ENCODE assay signal across 14 mouse cellular contexts in genomic region chr13:53466189-53466866, GRCm38 (mm10). TPM values are rescaled to one million over a fixed set of nuclear protein-coding genes. Genes with fewer than 3 reads are reported as not detected.
DNase-seq lines count a peak whose midpoint lies in the region; ATAC-seq and TF ChIP-seq lines count a peak whose summit lies in the region.
"Had no signal": no experiment of that assay in that cellular context is flagged by ENCODE, and none has a peak within 500 bp of the region (broad histone marks: within the 10 kb centered on the region; RNA-seq: fewer than 3 reads in every experiment).

No protein-coding gene starts in this region.

- no peak for DNase-seq in heart, postnatal 10 days
- peak; percentile 54 for DNase-seq in embryo, embryonic 10.5 days (ENCODE audit: low spot score)
- DNase-seq in lung, adult 18-20 months, result no peak
- no peak for DNase-seq in cerebellum, adult 2 months
- DNase-seq: cerebellum, adult 9-10 months; kidney, postnatal 36 days; layer of hippocampus, postnatal 36 days had no signal

- peak overlapping the region; percentile 67 for H3K4me2 ChIP-seq in heart, embryonic 12.5 days
- H3K4me2 ChIP-seq in embryonic facial prominence, embryonic 15.5 days (replicated peaks), result peak overlapping the region; percentile 35; the same call in 1 of the 2 replicates
- H3K4me2 ChIP-seq in limb, embryonic 13.5 days (replicated peaks), result peak overlapping the region; percentile 59

- no peaks in the 10 kb centered on the region for H3K36me3 ChIP-seq in heart, embryonic 12.5 days
- H3K36me3 ChIP-seq in embryonic facial prominence, embryonic 15.5 days, result no peaks in the 10 kb centered on the region
- H3K36me3 ChIP-seq in limb, embryonic 13.5 days, result no peaks in the 10 kb centered on the region

- WGBS in heart, embryonic 12.5 days, result 9% methylated on average over 18 of the region's 18 CpGs
- WGBS in embryonic facial prominence, embryonic 15.5 days, result 28% methylated on average over 18 of the region's 18 CpGs
- WGBS in limb, embryonic 13.5 days, result 6% methylated on average over 18 of the region's 18 CpGs
- 13% methylated on average over 18 of the region's 18 CpGs for WGBS in cerebellum, adult 2 months

- H3K9ac ChIP-seq in heart, embryonic 12.5 days, result peak overlapping the region; percentile 50; the same call in 1 of the 2 replicates
- H3K9ac ChIP-seq in embryonic facial prominence, embryonic 15.5 days, result no peak overlapping the region
- H3K9ac ChIP-seq in limb, embryonic 13.5 days, result peak overlapping the region; percentile 62
- H3K9ac ChIP-seq: liver, embryonic 14.5 days had no signal

- no peak for TF ChIP-seq POLR2A in cerebellum, adult 2 months (IDR thresholded peaks at IDR 0.05; ENCODE audit: borderline replicate concordance, insufficient read depth, low read length)

- H3K4me3 ChIP-seq in heart, embryonic 12.5 days, result peak overlapping the region; percentile 34
- H3K4me3 ChIP-seq in embryonic facial prominence, embryonic 15.5 days (replicated peaks), result peak overlapping the region; percentile 12; the same call in 1 of the 2 replicates
- H3K4me3 ChIP-seq in limb, embryonic 13.5 days, result peak overlapping the region; percentile 29
- H3K4me3 ChIP-seq in cerebellum, adult 2 months (replicated peaks; ENCODE audit: insufficient read depth, low read depth, low read length), result no peak overlapping the region

- no peak for TF ChIP-seq CTCF in cerebellum, adult 2 months (IDR thresholded peaks at IDR 0.05; ENCODE audit: borderline replicate concordance, insufficient read depth, low read depth, low read length)

- no peak overlapping the region for H3K27ac ChIP-seq in heart, embryonic 12.5 days (ENCODE audit: poor library complexity, severe bottlenecking)
- H3K27ac ChIP-seq in embryonic facial prominence, embryonic 15.5 days (replicated peaks), result no peak overlapping the region
- peak overlapping the region; percentile 82 for H3K27ac ChIP-seq in limb, embryonic 13.5 days
- H3K27ac ChIP-seq in cerebellum, adult 2 months (ENCODE audit: insufficient read depth, low read length), result no peak overlapping the region
- H3K27ac ChIP-seq: liver, embryonic 14.5 days had no signal

- H3K4me1 ChIP-seq in heart, embryonic 12.5 days (replicated peaks), result peaks cover 50% of the 10 kb centered on the region
- peaks cover 35% of the 10 kb centered on the region for H3K4me1 ChIP-seq in embryonic facial prominence, embryonic 15.5 days
- H3K4me1 ChIP-seq in limb, embryonic 13.5 days, result peaks cover 60% of the 10 kb centered on the region
- H3K4me1 ChIP-seq in cerebellum, adult 2 months (ENCODE audit: control insufficient read depth, insufficient read depth, low read length), result no peaks in the 10 kb centered on the region

- ATAC-seq in heart, embryonic 12.5 days (ENCODE audit: insufficient number of reproducible peaks, low FRiP score), result no peak
- no peak for ATAC-seq in embryonic facial prominence, embryonic 15.5 days (ENCODE audit: insufficient number of reproducible peaks, low FRiP score, low TSS enrichment, low read depth)
- ATAC-seq in limb, embryonic 13.5 days (ENCODE audit: low FRiP score, low read depth), result no peak
- ATAC-seq in erythroblast, adult 5-6 weeks (replicated peaks; ENCODE audit: low FRiP score, poor library complexity, severe bottlenecking), result no peak

- H3K9me3 ChIP-seq in heart, embryonic 12.5 days (replicated peaks), result no peaks in the 10 kb centered on the region
- H3K9me3 ChIP-seq in embryonic facial prominence, embryonic 15.5 days (replicated peaks), result no peaks in the 10 kb centered on the region
- H3K9me3 ChIP-seq in limb, embryonic 13.5 days, result no peaks in the 10 kb centered on the region

- intact Hi-C loops in heart, postnatal 10 days (cut with DNase I), result no loop called here

- H3K27me3 ChIP-seq in heart, embryonic 12.5 days (replicated peaks), result peaks cover 62% of the 10 kb centered on the region
- peaks cover 79% of the 10 kb centered on the region for H3K27me3 ChIP-seq in embryonic facial prominence, embryonic 15.5 days
- peaks cover 83% of the 10 kb centered on the region for H3K27me3 ChIP-seq in limb, embryonic 13.5 days
- H3K27me3 ChIP-seq in cerebellum, adult 2 months (ENCODE audit: control insufficient read depth, insufficient read depth, low read length), result peaks cover 5% of the 10 kb centered on the region; the same call in 1 of the 2 replicates

RNA-seq across cellular contexts. Expression of gene Msx2, which starts 6.5 kb away (rescaled TPM):
- 8.7 and 9.0 TPM in 2 replicates for polyA plus RNA-seq in heart, embryonic 12.5 days (2016; fragmentation: Nextera tagmentation; extraction: Ambion mirVana)
- 1 to 10 TPM in 1 of 2 experiments, under 1 TPM in 1; 0.79 to 1.1 TPM for total RNA-seq in heart, postnatal 10 days (2021)
- 19.3 and 22.9 TPM in 2 replicates for polyA plus RNA-seq in embryonic facial prominence, embryonic 15.5 days (2015; fragmentation: Nextera tagmentation; extraction: Ambion mirVana)
- 35.7 and 46.1 TPM in 2 replicates for polyA plus RNA-seq in limb, embryonic 13.5 days (2015; fragmentation: Nextera tagmentation; extraction: Ambion mirVana)
- polyA plus RNA-seq in cerebellum, adult 2 months (2012; rRNA removed), result 6.0 and 7.1 TPM in 2 replicates
- not detected in 2 replicates for total RNA-seq in erythroblast, adult 5-6 weeks (2015; ENCODE audit: low replicate concordance)
- not detected in 2 replicates for total RNA-seq in erythroblast, adult 5-6 weeks (2017; ENCODE audit: low replicate concordance)
- total RNA-seq: gastrocnemius, adult 18-20 months had no signal
- polyA plus RNA-seq: small intestine, adult 2 months had no signal
